Mouse (Mus musculus) erythroblast, embryonic 14.5 days (primary cell): ENCODE measurements around the gene Hps1.

ENCODE experiments used
- GATA1 ChIP-seq: IDR thresholded peaks from 2 replicates; pipeline ENCODE4 v1.6.1; 2012; ENCODE audit warnings: low read length, inconsistent platforms, mixed read lengths
- TAL1 ChIP-seq: IDR thresholded peaks from 3 replicates; pipeline ENCODE4 v1.6.1; 2012; ENCODE audit warnings: low read length, inconsistent platforms, mixed read lengths

DNA sequence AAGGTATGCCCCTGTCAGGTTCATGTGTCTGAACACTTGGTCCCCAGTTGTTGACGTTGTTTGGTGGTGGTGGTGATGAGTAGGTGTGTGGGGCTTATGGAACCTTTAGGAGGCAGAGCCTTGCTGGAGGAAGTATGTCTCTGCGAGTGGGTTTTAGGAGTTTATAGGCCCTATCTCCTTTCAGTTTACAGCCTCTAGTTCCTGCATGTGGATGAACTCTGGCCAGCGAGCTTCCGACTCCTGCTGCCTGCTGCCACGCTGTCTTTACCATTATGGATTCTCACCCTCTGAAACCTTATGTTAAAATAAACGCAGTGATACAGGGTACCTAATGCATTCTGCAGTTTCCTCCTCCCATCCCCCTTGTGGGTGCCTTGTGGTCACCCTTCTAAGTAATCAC, 40.0 kb downstream of the Hps1 start:
- TF ChIP-seq GATA1 (no peak), TAL1 (no peak)
